Mouse (Mus musculus): Measurements from ENCODE around the gene Fgf10.

The Fgf10 gene

DNA sequence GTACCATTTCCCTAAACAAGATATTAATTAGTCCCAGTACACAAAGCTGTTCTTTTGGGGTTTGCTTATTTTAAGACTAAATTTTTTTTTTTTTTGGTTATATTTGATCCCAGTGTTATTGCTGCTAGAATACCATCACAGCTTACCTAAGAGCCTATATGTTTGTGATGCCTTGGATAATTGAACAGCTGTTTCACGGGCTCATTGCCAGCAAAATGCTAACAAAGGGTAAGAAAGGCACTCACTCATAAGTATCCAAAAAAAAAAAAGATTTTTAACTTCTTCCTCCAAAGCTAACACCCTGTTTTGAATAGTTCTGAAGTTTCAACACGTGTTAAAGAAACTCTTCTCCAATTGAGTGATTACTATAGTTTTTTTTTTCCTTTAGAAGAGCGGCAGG is 48.8 kb downstream of the Fgf10 start:
- DNase-seq (ENCODE audit: low spot score): no peak

DNA sequence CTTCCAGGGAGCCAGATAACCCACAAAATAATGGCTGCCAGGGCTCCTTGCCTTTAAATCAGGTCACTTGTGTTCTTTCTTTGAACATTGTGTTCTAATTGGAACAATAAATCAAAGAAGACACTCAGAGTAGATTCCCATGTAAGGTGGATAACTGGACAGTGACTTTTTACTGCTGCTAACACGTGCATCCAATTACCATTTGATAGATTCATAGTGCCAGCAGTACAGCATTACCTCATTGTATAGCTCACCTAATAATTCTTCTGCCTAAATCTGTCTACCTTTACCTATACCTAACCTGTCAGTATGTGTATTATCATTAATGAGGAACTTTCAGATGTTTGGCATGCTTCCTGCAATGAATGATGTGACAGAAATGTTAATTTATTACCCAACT is 52.1 kb downstream of the Fgf10 start:
- DNase-seq (ENCODE audit: low spot score): no peak

DNA sequence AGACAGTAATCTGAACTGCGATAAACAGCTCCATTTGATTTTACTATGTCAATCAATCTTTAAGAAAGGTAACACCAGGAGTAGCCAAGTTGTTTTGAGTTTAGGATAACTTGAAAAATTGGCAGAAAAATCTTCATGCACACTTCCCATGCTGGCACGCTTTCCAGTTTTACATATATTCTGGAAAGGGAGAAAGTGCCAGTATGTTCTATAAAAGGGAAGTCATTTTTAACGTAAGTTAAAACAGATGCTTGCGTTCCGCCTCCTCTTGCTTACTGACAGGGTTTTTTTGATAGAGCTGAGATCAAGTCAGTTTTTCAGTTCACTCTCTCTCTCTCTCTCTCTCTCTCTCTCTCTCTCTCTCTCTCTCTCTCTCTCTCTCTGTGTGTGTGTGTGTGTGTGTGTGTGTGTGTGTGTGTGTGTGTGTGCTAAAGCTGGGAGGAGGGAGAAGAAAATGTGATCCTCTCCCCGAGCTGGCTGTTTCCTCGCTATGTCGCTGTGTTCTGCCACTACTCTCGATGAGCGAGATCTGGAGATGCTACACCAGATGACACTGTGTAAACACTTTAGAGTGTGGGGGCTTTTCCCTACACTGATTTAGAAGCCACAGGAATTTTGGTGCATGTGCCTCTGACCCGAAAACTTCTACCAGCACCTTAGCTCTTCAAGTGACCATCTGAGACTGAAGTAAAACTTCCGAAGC is 62.4 kb downstream of the Fgf10 start:
- no peak for DNase-seq (ENCODE audit: low spot score)

DNA sequence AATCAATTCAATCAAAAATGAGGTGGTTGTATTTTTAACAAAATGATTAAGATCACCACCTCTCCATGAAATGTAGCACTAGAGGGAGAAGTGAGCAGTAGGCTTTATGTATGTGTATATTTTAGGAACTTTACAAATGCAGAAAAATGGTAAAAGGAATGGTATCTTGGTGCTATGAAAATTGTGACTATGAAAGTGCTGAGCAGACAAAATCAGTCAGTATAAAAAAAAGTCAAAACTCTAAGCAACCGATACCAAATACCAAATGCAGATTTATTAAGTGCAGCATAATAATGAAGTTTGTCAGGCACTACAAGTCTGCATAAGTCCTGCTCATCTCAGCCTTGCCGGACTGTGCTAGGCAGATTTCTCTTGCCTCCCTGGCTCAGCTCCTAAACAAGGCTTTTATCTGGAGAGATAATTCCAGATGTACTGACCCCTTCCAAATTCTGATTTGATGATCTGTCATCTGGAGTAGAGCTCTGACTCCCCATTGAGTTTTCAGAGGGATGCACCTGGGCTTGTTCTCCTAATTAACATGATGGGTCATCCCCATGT is 70.3 kb downstream of the Fgf10 start:
- no peak for DNase-seq (ENCODE audit: low spot score)

DNA sequence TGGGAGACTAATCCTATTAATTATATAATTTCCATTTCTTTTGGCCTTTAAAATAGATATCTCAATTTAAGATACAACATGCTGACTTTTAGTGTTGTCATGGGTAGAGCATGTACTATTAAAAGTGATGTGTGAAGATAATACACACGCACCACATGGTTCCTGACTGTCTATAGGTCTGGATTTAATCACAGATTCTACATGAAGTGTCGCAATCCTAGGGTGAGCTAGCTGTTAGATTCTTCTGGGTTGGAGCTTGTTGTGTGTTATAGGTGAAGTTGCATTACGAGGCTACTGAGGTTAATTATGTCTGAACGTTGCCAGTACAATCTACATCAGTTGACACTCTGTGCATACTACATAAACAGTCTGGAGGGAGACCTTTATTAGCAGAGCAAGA is 73.2 kb downstream of the Fgf10 start:
- DNase-seq (ENCODE audit: low spot score): no peak

DNA sequence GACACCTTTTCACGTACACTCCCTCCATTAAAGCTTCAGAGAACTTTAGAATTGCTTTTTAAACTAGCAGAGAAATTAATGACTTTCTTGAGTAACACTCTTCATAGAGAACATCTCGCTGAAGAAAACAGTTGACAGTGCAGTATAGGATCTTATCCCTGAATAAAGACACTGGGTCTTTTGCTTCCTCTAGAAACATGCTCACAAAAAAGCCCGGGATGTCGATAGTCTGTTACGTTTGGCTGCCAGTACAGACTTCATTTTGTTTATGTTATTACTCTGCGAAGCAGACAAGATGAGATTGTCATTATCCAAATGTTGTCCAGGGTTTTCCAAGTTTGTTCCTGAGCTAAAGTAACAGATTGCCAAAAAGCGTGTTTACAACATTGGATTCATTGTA is 75.2 kb downstream of the Fgf10 start:
- no peak for DNase-seq (ENCODE audit: low spot score)

DNA sequence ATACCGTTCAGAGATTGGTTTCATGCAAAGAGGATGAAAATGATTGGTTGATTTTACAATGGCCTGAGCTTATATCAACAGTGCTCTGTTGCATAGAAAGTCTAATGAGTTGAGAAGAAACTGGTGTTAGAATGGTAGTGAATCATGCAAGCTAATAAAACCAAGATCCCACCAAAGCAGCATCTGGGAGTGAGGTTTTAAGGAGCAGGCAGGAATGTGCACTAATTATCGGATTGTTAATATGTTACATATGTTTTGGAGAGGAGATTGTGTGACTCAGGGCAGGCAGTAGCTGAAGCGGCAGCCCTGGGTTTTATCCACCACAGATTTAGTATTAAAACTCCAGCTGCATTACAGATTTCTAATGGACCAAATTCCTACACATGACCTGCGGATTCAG is 76.8 kb downstream of the Fgf10 start:
- no peak for DNase-seq (ENCODE audit: low spot score)

DNA sequence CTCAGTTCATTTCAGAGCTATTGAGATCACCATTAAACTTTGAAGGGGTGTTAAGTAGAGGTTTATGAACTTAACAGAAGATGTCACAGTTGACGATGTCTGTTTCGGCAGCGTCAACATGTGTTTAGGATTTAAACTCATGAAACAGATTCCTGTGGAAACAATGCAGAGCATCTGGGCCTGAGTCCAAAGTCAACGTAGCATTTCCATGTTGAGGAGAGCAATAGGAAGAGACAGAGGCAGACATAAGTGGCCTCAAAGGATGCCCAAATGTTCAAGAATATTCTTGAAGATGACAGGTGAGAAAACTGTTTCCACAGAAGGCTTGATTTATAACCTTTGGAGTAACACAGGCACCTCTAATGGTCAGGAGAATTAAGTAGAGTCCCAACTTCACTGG is 84.4 kb downstream of the Fgf10 start:
- DNase-seq (ENCODE audit: low spot score): no peak

DNA sequence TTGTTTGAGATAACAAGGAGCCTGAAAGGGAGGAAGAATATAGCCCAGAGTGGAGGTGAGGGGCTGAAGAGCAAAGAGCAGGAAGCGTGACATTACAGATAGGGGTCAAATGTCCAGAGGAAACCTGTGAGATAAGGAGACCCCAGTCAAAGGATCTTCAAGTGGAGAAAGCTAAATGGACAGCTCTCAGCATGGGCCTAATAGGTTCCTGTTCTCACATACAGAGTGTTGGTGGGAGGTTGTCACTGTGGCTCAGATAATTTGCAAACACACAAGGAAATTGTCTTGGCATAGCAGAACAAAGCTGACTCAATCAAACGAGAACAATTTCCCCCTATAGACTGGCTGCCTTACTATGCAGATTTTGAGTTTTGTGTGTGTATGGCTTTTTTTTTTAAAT is 89.4 kb downstream of the Fgf10 start:
- no peak for DNase-seq (ENCODE audit: low spot score)

DNA sequence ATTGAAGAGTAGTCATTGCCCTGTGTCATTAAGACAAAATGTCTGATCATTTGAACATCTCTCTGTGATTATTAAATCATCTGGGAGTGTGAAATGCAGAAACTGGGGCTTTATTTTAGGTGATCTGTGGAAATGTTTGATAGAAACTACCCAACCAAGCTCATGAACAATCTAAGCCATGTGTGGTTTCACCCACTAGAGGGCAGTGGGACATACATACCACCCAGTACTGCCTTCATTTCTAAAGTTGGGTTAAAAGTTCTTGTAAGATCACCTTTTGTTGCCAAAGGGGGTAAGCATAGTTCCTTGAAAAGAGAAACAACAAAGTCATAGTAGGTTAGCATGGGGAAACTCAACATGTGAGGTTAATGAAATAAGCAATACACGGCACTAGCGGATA is 93.4 kb downstream of the Fgf10 start:
- DNase-seq (ENCODE audit: low spot score): no peak

DNA sequence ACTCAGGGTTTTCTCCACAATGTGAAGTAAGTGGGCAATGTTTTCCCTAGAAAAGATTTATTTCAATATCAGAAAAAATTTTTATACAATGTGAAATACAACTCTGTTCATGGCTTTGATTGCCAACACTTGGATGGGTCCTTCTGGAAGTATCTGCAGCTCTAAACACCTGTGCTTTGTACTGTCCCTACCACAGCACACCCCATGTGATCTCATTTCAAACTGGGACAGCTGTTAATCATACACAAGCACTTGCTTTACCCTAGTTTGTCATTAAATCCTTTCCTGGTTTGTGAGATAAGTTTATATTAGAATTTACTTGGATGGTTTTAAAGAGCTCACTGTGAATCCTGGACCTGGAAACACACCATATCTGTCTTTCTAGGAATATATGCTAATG is 102.6 kb downstream of the Fgf10 start:
- DNase-seq (ENCODE audit: low spot score): no peak

DNA sequence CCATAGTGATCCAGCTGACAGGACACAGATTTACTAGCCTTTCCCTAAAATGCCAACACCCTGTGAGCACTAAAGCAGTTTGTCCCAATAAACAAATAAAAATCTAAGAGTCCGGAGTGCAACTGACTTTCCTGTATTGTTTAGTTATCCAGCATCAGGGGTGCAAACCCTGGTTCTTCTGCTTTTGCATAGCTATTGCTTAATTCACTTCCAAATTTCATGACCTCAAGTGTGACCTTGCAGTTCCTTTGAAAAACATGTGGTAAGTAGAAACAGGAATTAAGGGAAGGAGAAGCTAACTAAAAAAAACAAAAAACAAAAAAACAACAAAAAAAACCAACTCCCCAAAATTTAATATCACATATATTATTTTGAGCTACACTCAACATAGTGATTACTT is 105.6 kb downstream of the Fgf10 start:
- no peak for DNase-seq (ENCODE audit: low spot score)

DNA sequence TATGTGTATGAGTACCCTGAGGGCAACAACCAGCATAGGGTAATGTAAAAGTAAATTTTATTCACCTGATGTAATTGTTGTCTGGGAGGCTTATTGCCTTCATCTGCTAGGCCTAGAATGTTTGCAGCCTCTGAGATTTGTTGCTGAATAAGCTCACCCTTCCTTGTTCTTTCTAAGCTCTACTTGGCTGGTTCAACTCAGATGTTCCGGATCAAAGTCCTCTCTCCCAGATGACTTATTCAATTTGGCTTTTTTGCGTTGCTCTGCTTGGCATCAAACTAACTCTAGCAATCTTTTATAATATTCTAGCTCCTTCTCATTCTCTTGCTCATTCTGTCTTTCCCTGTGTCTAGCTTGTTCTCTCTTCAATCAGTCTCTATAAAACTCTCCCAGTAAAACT is 109.6 kb downstream of the Fgf10 start:
- DNase-seq (ENCODE audit: low spot score): no peak

DNA sequence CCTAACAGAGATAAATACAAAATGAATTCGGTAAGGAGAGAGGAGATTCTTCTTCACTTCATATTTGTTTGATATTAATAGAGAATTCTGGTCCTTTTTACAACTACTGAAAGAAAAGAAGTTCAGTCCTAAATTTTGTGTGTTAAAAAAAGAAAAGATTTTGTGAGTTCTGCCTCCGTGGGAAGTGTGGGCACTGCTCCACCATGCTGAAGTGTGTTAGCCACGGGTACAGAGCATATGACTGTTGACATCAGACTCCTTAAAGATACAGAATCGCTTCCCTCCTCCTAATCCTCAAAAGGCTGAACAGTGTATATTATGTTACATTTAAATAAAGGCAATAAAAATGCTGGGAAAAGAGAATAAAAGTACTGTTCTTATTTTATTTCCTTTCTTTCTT is 122.2 kb downstream of the Fgf10 start:
- no peak for DNase-seq (ENCODE audit: low spot score)

DNA sequence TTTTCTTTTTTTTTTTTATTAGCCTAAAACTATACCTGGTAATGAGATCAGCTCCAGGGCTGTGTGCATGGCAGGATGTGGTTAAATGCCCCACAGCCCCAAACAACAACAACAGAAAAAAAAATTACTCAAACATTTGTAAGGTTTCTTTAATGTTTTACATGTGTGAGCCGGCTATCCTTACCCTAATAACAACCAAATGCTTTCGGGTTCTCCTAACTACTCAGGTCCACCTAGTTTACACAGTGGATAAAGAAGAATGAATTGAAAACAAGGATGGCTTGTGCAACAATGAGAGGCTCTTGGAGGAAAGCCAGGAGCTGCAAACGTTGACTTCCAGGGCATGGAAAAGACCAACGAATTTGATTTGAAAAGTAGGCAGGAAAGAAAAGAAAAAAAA is 122.6 kb downstream of the Fgf10 start:
- no peak for DNase-seq (ENCODE audit: low spot score)

DNA sequence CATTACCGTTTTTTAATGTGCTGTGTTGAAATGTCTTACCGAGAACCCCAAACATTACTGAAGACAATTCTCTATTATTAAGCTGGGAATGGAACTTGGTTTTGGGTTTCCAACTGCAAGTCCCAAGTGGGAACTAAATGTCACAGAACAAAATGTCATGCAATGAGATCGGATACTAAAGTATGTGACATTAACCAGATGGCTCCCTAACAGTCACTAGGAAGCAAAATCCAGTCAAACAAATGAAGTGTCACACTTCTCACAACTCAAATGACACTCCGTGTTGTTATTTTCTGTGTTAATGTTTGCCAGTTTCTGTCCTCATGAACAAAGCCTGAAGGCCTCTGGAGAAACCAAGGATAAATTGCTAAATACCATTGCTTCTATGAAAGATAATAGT is 130.6 kb downstream of the Fgf10 start:
- no peak for DNase-seq (ENCODE audit: low spot score)

DNA sequence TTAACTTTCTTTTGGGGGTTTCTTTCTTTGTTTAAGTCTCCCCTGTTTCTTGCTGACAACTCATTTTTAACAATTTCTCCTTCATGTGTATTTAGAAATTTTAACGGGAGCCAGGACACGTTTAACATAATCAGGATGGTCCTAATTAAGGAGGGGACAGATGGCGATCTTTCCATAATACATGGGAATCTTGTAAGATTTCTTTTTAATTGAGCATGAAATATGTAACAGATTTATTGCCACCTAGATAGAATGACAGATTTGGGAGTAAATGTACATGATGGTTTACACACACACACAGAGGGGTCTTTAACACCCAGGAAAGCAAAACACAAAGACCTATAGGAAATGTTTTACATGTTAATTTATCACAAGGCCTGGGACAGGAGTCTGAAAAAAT is 137.1 kb downstream of the Fgf10 start:
- DNase-seq (ENCODE audit: low spot score): no peak

DNA sequence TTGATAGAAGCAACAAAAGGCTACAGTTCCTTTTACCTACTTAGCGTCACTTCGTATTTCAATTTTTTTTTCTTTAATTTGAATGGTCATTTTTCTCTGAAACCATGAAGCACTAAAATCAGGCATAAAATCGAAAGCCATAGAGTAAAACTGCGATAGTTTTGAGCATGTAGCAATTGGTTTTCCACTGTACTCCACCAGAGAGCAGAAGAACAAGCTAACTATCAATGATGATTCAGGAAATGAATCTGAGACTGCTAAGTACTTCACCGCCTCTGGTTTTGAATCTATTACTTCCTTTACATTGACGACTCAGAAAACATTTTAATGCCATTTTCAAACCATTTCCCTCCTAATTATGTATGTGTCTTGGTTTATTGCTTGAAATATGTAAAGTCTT is 150.2 kb downstream of the Fgf10 start:
- DNase-seq (ENCODE audit: low spot score): no peak

DNA sequence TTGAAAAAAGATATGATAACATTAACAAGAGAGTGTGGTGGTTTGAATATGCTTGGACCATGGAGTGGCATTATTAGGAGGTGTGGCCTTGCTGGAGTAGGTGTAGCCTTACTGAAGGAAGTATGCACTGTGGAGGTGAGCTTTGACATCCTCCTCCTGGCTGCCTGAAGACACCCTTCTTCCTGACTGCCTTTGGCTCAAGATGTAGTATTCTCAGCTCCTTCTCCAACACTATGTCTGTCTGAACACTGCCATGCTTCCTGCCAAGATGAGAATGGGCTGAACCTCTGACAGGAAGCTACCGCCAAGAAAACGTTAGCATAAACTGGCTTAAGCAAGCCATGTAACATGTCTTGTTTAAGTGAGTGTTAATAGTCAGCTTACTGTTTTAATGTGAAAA is 153.5 kb downstream of the Fgf10 start:
- no peak for DNase-seq (ENCODE audit: low spot score)

DNA sequence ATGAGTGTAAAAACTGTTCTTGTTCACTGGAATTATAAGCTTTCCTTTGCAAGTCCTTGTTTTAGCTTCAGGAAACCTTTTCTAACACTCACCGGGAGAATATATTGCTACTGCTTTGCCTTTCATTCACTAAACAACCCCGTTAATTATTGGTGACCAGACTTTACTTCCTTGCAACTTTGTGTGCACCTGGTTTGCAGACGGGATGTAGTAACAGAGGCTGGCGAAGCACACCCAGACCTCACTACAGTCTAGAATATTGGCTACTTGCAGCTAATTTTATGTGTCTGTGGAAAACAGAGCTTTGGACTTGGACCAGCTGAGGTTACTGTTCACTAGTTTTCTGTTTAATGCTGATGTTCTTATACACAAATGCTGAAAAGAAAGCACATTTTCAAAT is 155.5 kb downstream of the Fgf10 start:
- no peak for DNase-seq (ENCODE audit: low spot score)

DNA sequence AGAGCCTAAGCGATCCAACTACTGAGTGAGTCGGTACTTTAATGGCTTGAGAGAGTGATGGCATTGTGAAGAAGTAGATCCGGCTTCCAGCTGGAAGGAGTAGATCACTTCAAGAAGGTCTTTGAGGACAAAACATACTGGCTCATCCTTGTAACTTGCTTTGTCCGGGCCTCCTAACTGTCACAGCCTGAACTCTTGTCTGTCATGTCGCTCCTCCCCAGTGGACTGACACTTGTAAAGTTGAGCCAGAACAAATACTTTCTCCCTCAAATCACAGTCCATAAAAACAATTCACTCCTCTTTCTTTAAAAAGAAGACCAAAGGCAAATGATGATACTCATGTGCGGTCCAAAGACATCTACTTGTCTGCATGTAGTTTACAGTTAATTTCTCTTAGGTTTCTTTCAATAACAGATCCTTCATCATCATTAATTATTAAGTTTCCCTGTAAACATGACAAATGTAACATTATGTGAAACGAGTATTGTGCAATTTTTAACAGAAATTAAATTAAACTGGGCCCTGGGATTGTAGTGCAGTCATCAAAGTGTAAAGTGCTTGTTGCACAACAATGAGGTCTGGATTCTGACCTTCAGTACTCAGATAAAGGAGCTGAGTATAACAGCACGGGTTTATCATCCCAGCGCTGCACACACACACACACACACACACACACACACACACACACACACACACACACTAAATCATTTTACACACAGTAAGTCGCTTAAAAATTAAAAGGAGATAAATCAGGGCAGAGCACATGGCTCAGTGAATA is 159.2 kb downstream of the Fgf10 start:
- DNase-seq (ENCODE audit: low spot score): no peak

DNA sequence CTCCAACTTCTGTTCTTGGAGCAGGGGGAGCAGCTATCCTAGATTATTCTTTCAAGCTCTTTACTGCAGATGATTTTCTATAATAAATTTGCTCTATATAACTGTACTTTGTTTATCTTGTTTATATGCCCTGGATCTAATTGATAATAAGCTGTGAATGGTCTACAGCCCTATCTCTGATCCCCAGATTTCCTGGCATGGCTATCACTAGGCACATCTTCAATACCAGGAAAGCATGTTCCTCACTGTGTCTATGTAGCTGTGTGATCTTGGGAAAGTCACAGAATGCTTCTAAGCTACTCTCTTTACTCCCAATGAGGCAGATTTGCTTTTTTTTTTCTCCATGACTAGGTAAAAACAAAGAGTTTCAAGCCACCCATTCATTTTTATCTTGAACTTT is 164.4 kb downstream of the Fgf10 start:
- no peak for DNase-seq (ENCODE audit: low spot score)

DNA sequence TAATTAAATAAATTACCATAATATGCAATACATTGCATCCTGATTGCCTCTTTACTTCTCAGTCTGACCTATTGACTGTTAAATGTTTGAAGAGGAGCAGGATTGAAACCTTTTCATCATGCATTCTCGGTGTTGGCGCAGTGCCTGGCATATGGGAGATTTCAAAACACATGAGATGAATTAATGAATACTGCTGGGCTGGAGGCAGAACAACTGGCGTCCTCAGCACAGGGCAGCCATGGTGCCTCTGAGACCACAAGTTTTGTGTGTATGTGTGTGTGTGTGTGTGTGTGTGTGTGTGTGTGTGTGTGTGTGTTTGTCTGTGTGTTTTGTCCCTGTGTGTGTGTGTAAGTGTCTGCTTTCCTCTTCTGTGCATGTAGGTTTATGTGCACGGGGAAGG is 165.5 kb downstream of the Fgf10 start:
- DNase-seq (ENCODE audit: low spot score): no peak
